Mouse (Mus musculus): Measurements from ENCODE around the gene Mybbp1a. TPM values are rescaled to one million over a fixed set of nuclear protein-coding genes. Genes with fewer than 3 reads are reported as not detected.
"Not testable (repeated sequence)": the region's sequence is repeated elsewhere in the genome, so short reads cannot be mapped to it uniquely, and the experiment has no call there.

Gene Mybbp1a
- polyA plus RNA-seq, 1 experiment from 2014 or later = 164 TPM

DNA sequence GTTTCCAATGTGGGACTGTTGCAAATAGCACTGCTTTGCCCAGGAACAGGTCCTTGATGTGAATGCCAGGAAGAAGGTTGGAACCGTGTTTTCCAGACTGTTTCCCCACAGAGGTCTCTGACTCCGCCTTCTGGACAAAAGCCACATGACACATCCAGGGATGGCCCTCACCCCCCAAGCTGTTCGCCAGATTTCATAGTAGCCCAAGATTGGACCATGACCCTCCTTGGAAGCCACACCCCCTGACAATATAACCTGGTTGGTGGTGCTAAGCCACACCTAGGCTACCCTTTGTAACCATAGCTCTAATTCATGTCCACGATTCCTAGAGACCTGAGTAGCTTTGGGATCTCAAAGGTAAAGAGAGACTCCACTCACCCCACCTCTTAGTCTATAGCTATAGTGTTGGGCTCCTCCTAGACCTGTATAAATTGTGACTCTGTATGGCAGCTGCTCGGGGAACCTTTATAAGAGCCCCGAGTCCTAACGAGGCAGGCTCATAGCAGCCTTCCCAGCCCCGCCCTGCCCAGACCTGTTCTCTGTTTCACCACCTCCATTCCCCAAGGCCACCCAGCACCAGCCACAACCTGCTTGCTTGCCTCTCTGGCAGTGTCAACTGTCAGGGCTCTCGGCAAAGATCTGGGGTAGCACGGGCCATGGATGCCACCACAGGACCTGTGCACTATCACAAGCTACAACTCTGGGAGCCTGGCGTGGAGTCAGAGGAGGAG is 6.0 kb upstream of the Mybbp1a start, which contains the start of gene Ggt6:
Ggt6 (plus strand) TSS at position 564 of the 731 bp plus-strand sequence.
- no peaks in the 10 kb centered on the region for H3K9me3 ChIP-seq
- H3K4me2 ChIP-seq (replicated peaks) = no peak within 1 kb of the TSS
- no peak; the same call in 1 of the 2 replicates for ATAC-seq (ENCODE audit: low FRiP score, low read depth)
- WGBS = 54% methylated on average over 11 of the region's 11 CpGs
- no peaks in the 10 kb centered on the region for H3K27me3 ChIP-seq
- no peak within 1 kb of the TSS for H3K27ac ChIP-seq
- H3K36me3 ChIP-seq = no peaks in the 10 kb centered on the region
- no peak within 1 kb of the TSS for H3K9ac ChIP-seq
- no peaks in the 10 kb centered on the region for H3K4me1 ChIP-seq
- no peak within 1 kb of the TSS for H3K4me3 ChIP-seq

DNA sequence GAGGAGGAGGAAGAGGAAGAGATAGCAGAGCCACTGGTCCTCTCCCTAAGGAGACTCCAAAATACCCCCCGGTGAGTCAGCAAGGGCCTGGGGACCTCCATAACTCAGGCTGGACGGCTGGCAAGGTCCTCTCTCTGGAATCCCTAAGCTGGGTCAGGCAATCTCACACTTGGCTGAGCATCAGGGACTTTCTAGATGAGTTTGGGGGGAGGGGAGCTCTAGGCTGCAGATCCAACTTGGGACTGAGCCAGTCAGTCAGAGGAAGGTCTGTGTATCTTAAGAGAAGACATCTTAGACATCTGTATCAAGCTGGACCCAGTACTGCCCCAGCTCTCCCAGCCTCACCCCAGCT is 5.5 kb upstream of the Mybbp1a start:
- no peak for ATAC-seq (ENCODE audit: low FRiP score, low read depth)
- Histone ChIP-seq H3K36me3 (no peaks in the 10 kb centered on the region), H3K27ac (no peak overlapping the region), H3K27me3 (no peaks in the 10 kb centered on the region), H3K4me3 (no peak overlapping the region), H3K9ac (no peak overlapping the region), H3K4me1 (no peaks in the 10 kb centered on the region), H3K4me2 (replicated peaks) (no peak overlapping the region), H3K9me3 (no peaks in the 10 kb centered on the region)
- 55% methylated on average over 2 of the region's 2 CpGs for WGBS

DNA sequence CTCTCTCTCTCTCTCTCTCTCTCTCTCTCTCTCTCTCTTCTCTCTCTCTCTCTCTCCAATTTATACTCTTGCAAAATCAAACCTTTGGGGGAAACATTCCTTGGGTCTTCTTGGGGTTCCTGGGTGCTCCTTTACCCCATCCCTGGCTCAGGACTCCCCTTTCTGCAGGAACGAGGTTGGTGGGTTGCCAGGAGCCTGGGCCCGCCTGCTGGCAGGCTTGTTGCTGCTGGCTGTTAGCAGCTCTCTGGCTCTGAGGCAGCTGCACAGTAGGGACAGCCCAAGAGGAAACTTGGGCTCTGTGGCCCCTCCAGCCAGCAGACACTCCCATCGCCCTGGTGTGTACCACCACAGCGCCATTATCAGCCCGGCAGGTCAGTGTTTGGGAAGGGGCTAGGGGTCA is 4.9 kb upstream of the Mybbp1a start:
- Histone ChIP-seq H3K36me3 (no peaks in the 10 kb centered on the region), H3K9ac (no peak overlapping the region), H3K9me3 (no peaks in the 10 kb centered on the region), H3K4me2 (replicated peaks) (no peak overlapping the region), H3K27ac (no peak overlapping the region), H3K4me3 (no peak overlapping the region), H3K27me3 (no peaks in the 10 kb centered on the region), H3K4me1 (no peaks in the 10 kb centered on the region)
- no peak for ATAC-seq (ENCODE audit: low FRiP score, low read depth)
- WGBS = 78% methylated on average over 5 of the region's 5 CpGs

DNA sequence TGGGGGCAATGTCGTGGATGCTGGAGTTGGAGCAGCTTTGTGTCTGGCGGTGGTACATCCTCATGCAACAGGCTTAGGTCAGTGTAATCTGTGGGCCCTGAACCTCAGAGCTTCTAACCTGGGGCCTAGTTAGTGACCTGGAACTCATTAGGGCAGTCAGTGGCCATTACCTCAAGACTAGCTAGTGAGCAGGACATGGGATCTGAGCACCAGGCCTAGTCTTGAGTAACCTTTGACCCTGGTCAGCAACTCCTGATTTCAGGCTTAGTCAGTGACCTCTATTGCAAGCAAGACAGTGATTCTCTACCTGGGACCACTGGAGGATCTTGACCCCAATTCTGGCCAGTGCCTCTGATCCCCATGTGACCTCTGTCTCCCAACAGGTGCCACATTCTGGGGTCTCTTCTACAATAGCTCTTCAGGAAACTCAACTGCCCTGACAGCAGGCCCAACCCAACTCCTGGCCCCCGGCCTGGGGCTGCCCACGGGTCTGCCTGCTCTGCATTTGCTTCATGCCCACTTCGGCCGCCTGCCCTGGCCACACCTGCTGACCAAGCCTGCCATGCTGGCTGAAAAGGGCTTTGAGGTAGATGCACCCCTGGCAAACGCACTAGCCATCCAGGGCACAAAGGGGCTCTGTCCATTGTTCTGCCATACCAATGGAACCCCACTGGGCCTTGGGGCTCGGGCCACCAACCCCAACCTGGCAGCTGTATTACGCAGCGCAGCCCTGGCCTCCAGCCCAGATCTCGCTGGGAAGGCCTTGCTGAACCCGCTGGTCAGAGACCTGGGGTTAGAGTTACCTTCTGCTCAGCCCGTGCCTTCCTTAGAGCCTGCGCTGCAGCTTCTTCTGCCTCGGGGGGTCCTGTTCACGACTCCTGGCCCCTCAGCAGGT is 4.2 kb upstream of the Mybbp1a start:
- H3K9ac ChIP-seq = no peak overlapping the region
- WGBS = 88% methylated on average over 16 of the region's 16 CpGs
- H3K4me1 ChIP-seq = peaks cover 3% of the 10 kb centered on the region
- no peak overlapping the region for H3K4me3 ChIP-seq
- H3K9me3 ChIP-seq = no peaks in the 10 kb centered on the region
- H3K27ac ChIP-seq = no peak overlapping the region
- no peak overlapping the region for H3K4me2 ChIP-seq (replicated peaks)
- no peaks in the 10 kb centered on the region for H3K36me3 ChIP-seq
- no peaks in the 10 kb centered on the region for H3K27me3 ChIP-seq
- ATAC-seq (ENCODE audit: low FRiP score, low read depth) = no peak

GRCm38 (mm10) chr11:72438411-72438810 is 2.7 kb upstream of the Mybbp1a start:
- no peak for ATAC-seq (ENCODE audit: low FRiP score, low read depth)

DNA sequence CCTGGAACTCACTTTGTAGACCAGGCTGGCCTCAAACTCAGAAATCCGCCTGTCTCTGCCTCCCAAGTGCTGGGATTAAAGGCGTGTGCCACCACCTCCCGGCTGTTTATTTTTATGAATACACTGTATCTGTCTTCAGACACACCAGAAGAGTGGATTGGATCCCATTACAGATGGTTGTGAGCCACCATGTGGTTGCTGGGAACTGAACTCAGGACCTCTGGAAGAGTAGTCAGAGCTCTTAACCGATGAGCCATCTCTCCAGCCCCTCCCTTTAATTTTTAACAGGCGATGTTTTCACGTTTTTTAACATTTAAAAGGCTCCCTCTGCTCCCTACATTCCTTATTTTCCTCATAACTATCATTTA is 574 bp upstream of the Mybbp1a start:
- peak overlapping the region; percentile 95 for H3K4me2 ChIP-seq (replicated peaks)
- peaks cover 35% of the 10 kb centered on the region for H3K36me3 ChIP-seq
- peaks cover 10% of the 10 kb centered on the region for H3K4me1 ChIP-seq
- H3K4me3 ChIP-seq = peak overlapping the region; percentile 97
- 46% methylated on average over 6 of the region's 6 CpGs for WGBS
- H3K9me3 ChIP-seq, H3K27me3 ChIP-seq: not testable (repeated sequence)
- peak overlapping the region; percentile 90 for H3K27ac ChIP-seq
- peak overlapping the region; percentile 94 for H3K9ac ChIP-seq
- ATAC-seq (ENCODE audit: low FRiP score, low read depth) = peak; percentile 4; the same call in 1 of the 2 replicates

More at GRCm38 (mm10) chr11:72438411-72438810, 2.7 kb upstream of the Mybbp1a start:
- H3K9me3 ChIP-seq = no peaks in the 10 kb centered on the region
- H3K4me1 ChIP-seq = peaks cover 10% of the 10 kb centered on the region
- WGBS = 64% methylated on average over 4 of the region's 4 CpGs
- peaks cover 13% of the 10 kb centered on the region for H3K36me3 ChIP-seq
- no peak overlapping the region for H3K27ac ChIP-seq
- H3K4me2 ChIP-seq (replicated peaks) = no peak overlapping the region
- no peak overlapping the region for H3K9ac ChIP-seq
- no peak overlapping the region for H3K4me3 ChIP-seq
- H3K27me3 ChIP-seq = no peaks in the 10 kb centered on the region

DNA sequence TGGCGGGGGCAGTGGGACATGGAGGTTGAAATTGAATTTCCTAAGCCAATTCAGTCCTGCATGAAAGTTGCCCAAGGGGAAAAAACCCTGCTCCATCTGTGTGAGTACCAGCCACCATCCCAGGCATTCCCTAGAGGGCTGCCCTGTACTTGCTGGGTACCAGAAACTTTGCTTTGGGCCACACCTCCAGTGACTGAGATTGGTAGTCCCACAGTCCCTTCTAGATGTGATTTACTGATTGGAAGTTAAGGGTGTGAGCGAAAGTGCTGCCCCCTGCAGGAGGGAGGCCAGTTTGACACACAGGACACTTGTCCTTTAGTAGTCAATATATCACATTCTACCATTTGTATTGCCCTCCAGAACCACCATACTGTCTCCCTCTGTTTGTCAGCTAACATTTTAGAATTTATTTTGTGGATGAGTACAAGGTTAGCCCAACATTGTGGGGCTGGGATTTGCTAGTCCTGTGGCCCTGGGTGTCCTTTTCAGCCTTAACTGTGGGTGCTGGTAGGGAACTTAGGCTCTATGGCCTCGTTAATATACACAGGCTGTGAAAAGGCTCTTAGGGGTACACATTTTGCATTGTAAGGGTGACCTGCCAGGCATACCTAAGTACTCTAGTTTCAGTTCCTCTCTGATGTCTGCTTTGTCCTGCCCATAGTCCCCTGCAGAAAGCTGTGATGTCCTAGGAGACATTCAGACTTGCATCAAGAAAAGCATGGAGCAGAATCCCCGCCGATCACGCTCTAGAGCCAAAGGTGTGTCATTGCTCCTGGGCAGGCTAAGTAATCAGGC is 5.4 kb downstream of the Mybbp1a start:
- Histone ChIP-seq H3K4me3 (no peak overlapping the region), H3K4me1 (peaks cover 10% of the 10 kb centered on the region), H3K9ac (no peak overlapping the region), H3K36me3 (peaks cover 94% of the 10 kb centered on the region), H3K27me3 (no peaks in the 10 kb centered on the region), H3K9me3 (no peaks in the 10 kb centered on the region), H3K27ac (no peak overlapping the region), H3K4me2 (replicated peaks) (no peak overlapping the region)
- 87% methylated on average over 6 of the region's 6 CpGs for WGBS
- ATAC-seq (ENCODE audit: low FRiP score, low read depth) = no peak

DNA sequence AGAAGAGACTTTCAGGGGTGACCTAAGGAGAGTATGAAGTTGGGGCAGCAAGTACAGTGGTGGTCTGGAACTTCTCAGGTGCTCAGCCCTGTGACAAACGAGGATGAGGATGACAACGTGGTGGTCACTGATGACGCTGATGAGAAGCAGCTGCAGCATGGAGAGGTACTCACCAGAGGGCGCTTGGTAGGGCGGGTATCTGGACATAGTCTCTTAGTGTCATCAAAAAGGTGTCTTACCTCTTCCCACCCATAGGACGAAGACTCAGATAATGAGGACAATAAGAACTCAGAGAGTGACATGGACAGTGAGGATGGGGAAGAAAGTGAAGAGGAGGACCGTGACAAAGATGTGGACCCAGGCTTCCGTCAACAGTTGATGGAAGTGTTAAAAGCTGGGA is 6.3 kb downstream of the Mybbp1a start:
- 82% methylated on average over 8 of the region's 8 CpGs for WGBS
- Histone ChIP-seq H3K9me3 (no peaks in the 10 kb centered on the region), H3K4me2 (replicated peaks) (no peak overlapping the region), H3K4me3 (no peak overlapping the region), H3K27ac (no peak overlapping the region), H3K9ac (no peak overlapping the region), H3K36me3 (peaks cover 100% of the 10 kb centered on the region), H3K4me1 (peaks cover 3% of the 10 kb centered on the region), H3K27me3 (no peaks in the 10 kb centered on the region)
- no peak for ATAC-seq (ENCODE audit: low FRiP score, low read depth)

GRCm38 (mm10) chr11:72452140-72452665 is 11.0 kb downstream of the Mybbp1a start:
- Histone ChIP-seq H3K4me3 (no peak overlapping the region), H3K9ac (no peak overlapping the region), H3K9me3 (no peaks in the 10 kb centered on the region), H3K27me3 (no peaks in the 10 kb centered on the region), H3K27ac (no peak overlapping the region), H3K36me3 (peaks cover 55% of the 10 kb centered on the region), H3K4me1 (no peaks in the 10 kb centered on the region), H3K4me2 (replicated peaks) (no peak overlapping the region)
- no peak for ATAC-seq (ENCODE audit: low FRiP score, low read depth)
- 83% methylated on average over 3 of the region's 3 CpGs for WGBS

DNA sequence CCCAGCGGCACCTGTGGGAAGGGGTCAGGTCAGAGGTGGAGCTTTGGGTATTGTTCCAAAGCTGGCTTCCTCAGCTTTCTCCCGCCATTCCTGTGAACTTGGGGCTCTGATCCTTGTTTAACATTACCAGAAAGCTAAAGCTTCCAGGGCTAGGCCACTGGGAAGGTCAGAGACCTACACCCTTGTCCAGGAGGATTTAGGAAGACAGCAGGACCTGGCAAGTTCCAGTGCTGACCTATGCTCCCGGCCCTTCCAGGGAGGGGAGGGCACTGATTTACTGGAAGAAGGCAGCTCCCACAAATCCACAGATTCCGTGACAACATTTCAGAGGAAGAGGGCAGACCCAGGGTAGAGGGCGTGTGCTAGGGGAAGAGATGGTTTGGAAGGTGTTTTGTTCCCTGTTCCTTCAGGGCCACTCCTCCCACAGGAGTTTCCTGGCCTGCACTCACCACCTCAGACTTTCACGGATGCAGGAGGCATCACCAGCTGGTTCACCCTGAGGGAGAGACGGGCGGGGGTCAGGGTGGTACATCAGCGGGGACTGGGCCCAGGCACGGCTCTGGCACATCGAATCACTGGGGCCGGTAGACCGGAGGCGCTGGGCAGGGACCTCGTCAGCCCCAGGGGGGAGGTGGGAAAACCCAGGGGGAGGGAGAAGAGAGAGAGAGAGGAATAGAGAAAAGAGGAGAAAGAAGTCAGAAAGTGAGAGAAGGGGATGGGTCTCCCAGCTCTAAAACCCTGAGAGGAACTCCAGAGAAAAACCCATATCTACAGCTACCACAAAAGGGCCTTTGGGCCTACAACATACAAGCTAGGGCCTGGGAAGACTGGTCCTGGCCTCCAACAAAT is 12.2 kb downstream of the Mybbp1a start:
- H3K4me2 ChIP-seq (replicated peaks) = no peak overlapping the region
- H3K9me3 ChIP-seq = no peaks in the 10 kb centered on the region
- H3K27ac ChIP-seq = no peak overlapping the region; the same call in 1 of the 2 replicates
- H3K9ac ChIP-seq = no peak overlapping the region
- ATAC-seq (ENCODE audit: low FRiP score, low read depth) = no peak
- no peaks in the 10 kb centered on the region for H3K27me3 ChIP-seq
- H3K4me3 ChIP-seq = no peak overlapping the region
- WGBS = 55% methylated on average over 15 of the region's 15 CpGs
- H3K4me1 ChIP-seq = no peaks in the 10 kb centered on the region
- peaks cover 44% of the 10 kb centered on the region for H3K36me3 ChIP-seq

- H3K9me3 ChIP-seq = no peaks in the 10 kb centered on the region
- no peak for ATAC-seq (ENCODE audit: low FRiP score, low read depth)
- H3K4me2 ChIP-seq (replicated peaks) = no peak overlapping the region
- H3K4me1 ChIP-seq = no peaks in the 10 kb centered on the region
- no peaks in the 10 kb centered on the region for H3K27me3 ChIP-seq
- H3K27ac ChIP-seq = no peak overlapping the region
- H3K36me3 ChIP-seq = peaks cover 20% of the 10 kb centered on the region
- no peak overlapping the region for H3K9ac ChIP-seq
- no peak overlapping the region for H3K4me3 ChIP-seq
- 73% methylated on average over 5 of the region's 5 CpGs for WGBS
Measured at GRCm38 (mm10) chr11:72455694-72456093, 14.5 kb downstream of the Mybbp1a start.

Measured in limb, embryonic 13.5 days (tissue).